Mouse (Mus musculus) heart, postnatal 4 days (tissue): Measurements from ENCODE around the gene Tacc3. TPM values are rescaled to one million over a fixed set of nuclear protein-coding genes. Genes with fewer than 3 reads are reported as not detected.
A peak's percentile ranks its signal among the peaks of the same experiment; 100 is the strongest.

ENCODE experiments used
- DNase-seq: peaks from one replicate; pipeline ENCODE4 v3.0.0; 2021
- total RNA-seq, 2 experiments: library from RNA; stranded (reverse); gene quantifications; 2 replicates each; pipeline ENCODE4 v1.2.3; 2021

Tacc3 gene
- total RNA-seq, 2 experiments from 2014 or later = 53.3 to 56.9 TPM

- peak; percentile 52 for DNase-seq
These were observed 37.2 kb downstream of the Tacc3 start for GRCm38 (mm10) chr5:33694848-33695717.

- no peak for DNase-seq
These were observed 37.8 kb downstream of the Tacc3 start for GRCm38 (mm10) chr5:33695718-33696121.

GRCm38 (mm10) chr5:33696430-33696829, 38.5 kb downstream of the Tacc3 start:
- no peak for DNase-seq

GRCm38 (mm10) chr5:33697534-33697933, 39.6 kb downstream of the Tacc3 start:
- DNase-seq = no peak

GRCm38 (mm10) chr5:33697947-33698512, 40.1 kb downstream of the Tacc3 start:
- DNase-seq = no peak

- DNase-seq = no peak
These were observed 40.7 kb downstream of the Tacc3 start for GRCm38 (mm10) chr5:33698669-33699068.

- DNase-seq = peak; percentile 34
These were observed 42.1 kb downstream of the Tacc3 start for GRCm38 (mm10) chr5:33700010-33700409.

- DNase-seq = no peak
These were observed 43.9 kb downstream of the Tacc3 start for GRCm38 (mm10) chr5:33701832-33702231.

GRCm38 (mm10) chr5:33703999-33704398, 46.1 kb downstream of the Tacc3 start:
- no peak for DNase-seq

- DNase-seq = no peak
These were observed 47.1 kb downstream of the Tacc3 start for GRCm38 (mm10) chr5:33704945-33705611.

GRCm38 (mm10) chr5:33705612-33706349, 47.9 kb downstream of the Tacc3 start:
- DNase-seq = peak; percentile 40

GRCm38 (mm10) chr5:33706350-33706629, 48.4 kb downstream of the Tacc3 start:
- DNase-seq = no peak

- DNase-seq = no peak
These were observed 49.2 kb downstream of the Tacc3 start for GRCm38 (mm10) chr5:33707163-33707562.

- DNase-seq = no peak
These were observed 51.1 kb downstream of the Tacc3 start for GRCm38 (mm10) chr5:33709037-33709436.

- no peak for DNase-seq
These were observed 54.6 kb downstream of the Tacc3 start for GRCm38 (mm10) chr5:33712550-33712949.

GRCm38 (mm10) chr5:33715182-33715581, 57.3 kb downstream of the Tacc3 start:
- DNase-seq = no peak

- no peak for DNase-seq
These were observed 58.5 kb downstream of the Tacc3 start for GRCm38 (mm10) chr5:33716467-33716866.

- DNase-seq = no peak
These were observed 60.5 kb downstream of the Tacc3 start for GRCm38 (mm10) chr5:33718460-33718859.

GRCm38 (mm10) chr5:33720852-33721490, 63.0 kb downstream of the Tacc3 start:
- no peak for DNase-seq

- DNase-seq = peak; percentile 76
These were observed 63.8 kb downstream of the Tacc3 start, which contains the start of gene Fgfr3 for GRCm38 (mm10) chr5:33721541-33722265. TSS of gene Fgfr3 (plus strand) at chr5:33721674.

GRCm38 (mm10) chr5:33722266-33723018, 64.5 kb downstream of the Tacc3 start:
- DNase-seq = no peak
